Mouse (Mus musculus) cerebellum, adult 11 months (tissue): ENCODE measurements at regions not wholly inside any gene's neighbourhood (a gene's known extent, or its start where the extent isn't known, plus 50 kb on each side); places are given as distances from the start of the nearest gene placed in this dataset.
"Not testable (repeated sequence)": the region's sequence is repeated elsewhere in the genome, so short reads cannot be mapped to it uniquely, and the experiment has no call there.

Experiments
- DNase-seq: peaks from one replicate; pipeline ENCODE4 v3.0.0; 2022

DNA sequence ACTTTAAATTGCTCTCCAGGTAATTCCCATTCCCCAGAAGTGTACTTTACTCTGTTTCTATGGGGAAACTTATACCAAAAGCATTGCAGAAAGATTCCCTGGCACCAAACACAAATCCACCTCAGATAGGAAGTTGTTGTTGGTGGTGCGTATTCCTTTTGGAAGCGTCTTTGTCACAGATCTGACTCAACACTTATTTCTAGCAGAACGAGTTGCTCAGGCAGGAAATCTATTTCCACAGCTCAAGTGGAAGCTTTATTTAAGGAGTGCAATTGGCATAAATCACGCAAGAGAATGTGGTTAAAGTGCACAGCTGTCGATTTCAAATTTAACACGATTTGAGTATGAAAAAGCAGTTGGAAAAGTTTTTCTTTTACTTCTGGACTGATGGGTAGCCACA is 436.9 kb upstream of the Ghitm start:
- no peak for DNase-seq

DNA sequence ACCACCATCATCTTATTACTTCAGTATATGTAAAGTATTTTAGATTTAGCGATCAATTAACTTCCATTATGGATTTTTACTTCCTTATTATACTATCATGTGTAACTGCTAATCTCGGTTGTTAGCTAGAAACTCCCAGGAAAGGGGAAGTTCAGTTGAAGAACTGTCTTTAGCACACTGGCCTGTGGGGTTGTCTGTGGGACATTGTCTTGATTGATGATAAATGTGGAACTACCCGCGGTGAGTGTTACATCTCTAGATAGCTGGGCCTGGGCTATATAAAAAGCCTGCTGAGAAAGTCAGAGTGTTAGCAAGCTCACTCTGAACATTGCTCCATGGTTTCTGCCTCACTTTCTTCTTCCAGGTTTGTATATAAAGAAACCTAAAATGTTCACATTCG is 423.2 kb upstream of the Ghitm start:
- DNase-seq = no peak

DNA sequence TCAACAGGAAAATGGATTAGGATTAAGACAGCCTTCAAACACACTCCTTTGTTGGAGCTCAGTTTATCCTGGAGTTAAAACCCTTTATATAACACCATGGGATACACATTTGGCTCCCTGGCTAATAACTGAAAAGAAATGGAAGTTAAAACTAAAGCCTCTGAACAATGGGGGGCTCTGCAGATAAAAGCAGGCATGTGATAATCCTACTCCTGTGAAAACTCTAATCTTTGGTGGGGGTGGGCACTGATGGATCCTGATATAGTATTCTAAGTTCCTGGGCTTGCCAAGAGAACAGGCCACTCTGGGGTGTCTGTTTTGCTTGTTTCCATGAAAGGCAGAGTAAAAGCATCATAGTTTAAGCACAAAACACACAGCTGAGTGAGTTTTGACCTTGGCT is 388.5 kb upstream of the Ghitm start:
- no peak for DNase-seq

DNA sequence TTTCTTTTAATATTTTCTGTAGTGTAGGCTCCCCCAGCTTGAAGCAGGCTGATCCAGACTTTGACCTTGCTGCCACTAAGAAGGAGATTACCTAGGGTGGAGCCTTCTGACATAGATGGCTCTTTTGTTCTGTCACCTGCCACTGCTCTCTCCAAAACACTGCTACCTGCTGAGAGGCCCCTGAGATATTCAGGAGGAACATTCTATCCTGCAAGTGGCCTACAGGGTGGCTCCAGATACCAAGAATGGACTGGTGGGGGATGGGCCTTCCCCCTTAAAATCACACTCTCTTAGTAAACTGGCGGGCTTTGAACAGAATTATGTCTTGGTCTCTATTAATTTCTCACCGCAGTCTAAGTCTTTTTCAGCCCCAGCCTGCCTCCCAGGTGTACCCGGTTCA is 385.6 kb upstream of the Ghitm start:
- DNase-seq = not testable (repeated sequence)

DNA sequence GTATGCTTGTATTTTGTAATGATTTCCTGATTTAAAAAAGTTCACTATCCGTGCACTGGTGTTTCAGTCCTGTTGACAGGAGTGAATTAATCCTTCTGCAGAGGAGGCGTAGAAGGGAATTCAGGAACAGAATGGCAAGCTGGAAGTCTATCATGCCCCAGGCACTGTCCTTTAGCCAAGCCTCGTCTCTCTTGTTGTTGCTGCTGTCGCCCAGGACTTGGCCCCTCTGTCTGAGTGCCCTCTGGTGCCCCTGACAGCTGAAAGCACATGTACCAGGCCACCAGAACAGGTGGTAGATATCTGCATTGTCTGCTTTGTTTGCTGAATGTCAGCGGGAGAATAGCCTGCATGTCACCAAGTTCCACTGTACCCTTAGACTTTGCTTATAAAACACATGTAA is 370.2 kb upstream of the Ghitm start:
- no peak for DNase-seq

DNA sequence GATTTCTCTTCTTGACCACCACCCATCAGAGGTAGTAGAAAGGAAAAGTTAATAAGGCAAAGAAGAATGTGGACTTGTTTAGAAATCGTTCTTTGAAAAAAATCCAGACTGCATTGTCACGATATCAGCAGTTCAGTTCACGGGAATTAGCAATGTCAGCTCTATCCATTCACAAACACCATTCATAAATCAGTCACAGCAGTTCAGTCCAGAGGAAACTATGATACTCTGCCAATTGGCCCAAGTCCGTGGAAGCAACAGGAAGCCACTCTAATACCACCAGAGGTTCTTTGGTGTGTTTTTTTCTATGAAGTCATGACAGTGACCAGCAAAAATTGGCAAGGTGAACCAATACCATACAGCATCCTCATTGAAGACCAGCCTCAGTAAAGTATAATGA is 355.6 kb upstream of the Ghitm start:
- no peak for DNase-seq

DNA sequence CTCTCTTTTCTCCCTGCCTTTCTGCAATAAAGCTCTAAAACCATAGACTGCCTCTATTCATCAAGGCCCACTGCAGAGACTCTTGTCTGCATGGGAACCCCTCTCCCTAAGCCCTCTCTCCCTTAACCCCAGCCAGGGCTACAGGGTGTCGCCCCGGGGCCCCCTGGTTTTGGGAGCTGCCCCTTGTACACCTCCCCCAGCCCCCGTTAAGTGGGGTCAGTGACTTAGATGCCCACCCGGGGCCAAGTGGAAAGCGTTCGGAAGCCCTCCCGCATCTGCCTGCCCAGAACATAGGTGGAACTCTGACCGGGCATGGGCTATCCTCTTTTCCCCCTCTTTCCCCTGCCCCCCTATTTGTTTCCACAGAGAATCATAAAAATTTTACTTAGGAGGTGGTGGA is 350.2 kb upstream of the Ghitm start:
- no peak for DNase-seq

DNA sequence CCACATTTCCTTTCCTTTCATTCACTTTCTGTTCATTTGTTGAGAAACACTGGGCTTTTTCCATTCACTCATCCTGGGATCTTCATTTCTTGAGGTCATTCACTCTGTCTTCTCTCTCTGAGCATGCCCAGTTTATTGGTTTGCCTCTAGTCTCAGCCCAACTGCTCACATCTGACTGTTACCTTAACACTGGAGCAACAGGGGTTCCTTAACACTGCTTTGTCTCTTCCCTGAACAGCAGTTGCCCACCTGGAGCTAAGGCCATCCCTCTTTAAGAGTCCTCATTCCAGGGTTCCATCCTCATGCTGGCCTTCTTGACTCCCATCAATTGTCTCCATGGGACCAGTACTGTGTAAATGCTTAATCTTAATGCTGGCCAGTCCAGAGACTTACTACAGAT is 342.5 kb upstream of the Ghitm start:
- DNase-seq = no peak

DNA sequence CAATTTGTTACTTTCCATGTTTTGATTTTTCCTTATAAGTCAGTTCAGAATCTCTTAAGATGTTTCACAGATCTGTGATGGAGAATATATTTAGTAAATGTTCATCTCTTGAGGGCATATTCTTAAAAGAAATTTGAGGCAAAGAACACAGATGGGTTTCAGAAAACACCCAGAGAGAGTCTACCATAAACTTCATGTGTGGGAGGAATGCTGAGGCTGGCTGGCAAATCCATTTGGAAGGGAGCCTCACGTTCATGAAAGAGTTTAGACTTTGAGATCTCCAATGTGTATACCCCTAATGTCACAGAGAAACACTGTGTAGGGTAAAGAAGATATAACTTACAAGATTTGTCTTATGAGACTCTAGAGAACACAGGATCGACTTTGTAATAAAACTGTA is 333.6 kb upstream of the Ghitm start:
- no peak for DNase-seq

DNA sequence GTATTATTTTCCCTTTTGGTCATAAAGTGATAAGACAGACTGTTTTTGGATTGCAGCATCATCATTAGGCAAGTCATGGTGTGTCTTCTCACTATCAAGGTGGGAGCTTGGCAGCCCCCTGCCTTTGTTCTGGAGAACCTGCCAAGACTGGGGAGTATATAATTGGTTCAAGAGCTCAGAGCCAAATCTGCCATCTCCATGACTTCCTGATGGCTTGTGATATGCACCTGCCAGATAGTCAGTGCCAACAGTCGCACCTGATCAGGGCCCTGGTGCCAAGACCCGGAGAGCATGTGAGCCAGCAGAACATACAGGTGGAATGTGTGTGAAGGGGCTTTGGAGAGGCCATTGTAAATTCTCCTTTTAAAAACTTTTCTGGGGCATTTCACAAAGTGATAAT is 305.8 kb upstream of the Ghitm start:
- DNase-seq = peak; percentile 16

DNA sequence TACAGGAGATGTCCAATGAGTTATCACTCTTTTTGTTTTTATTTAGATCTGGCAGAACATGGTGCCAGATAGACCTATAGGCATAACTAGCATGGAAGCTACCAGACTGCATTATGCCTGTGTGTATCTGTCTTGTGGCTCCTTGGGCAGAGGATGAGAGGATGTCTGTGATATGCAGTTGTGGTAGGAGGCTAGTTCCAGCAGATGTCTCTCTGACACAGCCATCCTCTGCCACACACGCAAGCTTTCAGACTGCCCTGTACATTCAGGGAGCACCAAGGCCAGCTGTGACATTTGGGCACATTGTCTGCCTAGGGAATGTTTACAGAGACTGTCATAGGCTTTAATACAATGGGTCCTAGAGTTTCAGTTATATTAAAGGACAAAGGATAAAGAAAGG is 295.6 kb upstream of the Ghitm start:
- DNase-seq = no peak

DNA sequence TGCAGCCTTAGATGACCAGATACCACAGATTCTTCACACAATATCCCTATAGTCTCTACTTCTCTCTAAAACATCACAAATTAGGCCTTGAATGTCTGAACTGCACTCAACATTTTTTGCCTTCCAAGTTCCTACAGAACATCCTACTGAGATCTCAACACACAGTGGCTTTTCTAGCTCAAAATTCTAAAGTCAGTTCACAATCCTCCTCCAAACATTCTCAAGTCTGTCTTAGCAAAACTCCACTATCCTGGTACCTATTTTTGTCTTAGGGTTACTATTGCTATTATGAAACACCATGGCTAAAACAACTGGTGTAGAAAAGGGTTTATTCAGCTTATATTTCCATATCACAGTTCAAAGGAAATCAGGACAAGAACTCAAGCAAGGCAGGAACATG is 290.4 kb upstream of the Ghitm start:
- DNase-seq = no peak

DNA sequence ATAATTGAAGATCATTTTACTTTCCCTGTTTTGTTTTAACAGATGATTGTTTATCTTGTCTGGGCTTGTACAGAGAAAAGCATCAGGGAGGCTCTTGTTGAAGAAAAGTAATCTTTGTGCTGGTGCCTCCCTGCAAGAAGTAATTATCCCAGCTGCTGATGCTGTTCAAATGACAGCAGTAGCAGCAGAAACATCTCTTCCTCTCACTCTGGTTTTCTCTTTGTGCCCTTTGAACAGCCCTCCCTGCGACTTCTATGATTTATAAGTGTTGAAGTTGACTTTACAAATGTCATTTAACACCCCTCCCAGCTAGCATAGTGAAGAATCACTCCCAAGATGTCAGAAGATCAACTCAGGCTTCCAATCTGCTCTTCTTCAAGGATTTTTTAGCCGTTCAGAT is 286.5 kb upstream of the Ghitm start:
- no peak for DNase-seq

DNA sequence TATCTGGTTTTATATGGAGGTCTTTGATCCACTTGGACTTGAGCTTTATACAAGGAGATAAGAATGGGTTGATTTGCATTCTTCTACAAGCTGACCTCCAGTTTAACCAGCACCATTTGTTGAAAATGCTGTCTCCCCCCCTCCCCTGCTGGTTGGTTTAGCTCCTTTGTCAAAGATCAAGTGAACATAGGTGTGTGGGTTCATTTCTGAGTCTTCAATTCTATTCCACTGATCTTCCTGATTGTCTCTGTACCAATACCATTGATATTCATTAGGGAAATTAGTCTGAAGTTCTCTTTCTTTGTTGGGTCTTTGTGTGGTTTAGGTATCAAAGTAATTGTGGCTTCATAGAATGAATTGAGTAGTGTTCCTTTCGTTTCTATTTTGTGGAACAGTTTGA is 277.5 kb upstream of the Ghitm start:
- not testable (repeated sequence) for DNase-seq

DNA sequence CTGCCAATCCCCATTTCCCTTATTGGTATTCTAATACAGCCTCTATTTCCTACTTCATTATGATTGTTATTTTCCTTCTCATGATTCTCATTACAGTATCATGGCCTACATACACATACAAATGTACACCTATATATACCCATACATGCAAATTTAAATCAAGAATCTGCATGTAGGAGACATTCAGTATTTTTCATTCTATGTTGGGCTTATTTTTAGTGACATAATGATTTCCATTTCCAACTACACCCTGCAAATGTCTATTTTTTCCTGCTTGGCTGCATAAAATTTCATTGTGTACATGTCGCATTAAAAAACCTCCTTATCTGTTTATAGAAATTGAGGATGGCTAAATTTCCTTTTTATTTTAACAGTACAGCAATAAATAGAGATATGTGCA is 236.9 kb upstream of the Ghitm start:
- DNase-seq = no peak

DNA sequence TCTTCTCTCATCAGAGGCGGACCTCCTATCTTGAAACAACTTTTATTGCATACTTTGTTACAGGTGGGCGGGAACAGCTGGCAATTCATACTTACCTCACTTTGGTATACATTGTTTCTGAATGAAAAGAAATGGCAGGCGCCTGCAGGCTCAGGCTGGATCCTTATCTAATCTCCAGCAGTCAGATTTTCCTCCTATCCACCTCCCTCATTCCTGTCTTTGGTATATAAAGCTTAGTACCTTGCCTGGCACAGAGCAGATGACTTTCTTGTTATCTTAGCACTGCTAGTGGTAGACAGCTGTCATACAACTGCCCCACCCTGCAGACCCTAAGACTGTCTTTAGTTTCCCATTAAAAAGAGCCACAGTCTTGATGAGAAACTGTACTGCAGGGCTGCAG is 226.8 kb upstream of the Ghitm start:
- no peak for DNase-seq

DNA sequence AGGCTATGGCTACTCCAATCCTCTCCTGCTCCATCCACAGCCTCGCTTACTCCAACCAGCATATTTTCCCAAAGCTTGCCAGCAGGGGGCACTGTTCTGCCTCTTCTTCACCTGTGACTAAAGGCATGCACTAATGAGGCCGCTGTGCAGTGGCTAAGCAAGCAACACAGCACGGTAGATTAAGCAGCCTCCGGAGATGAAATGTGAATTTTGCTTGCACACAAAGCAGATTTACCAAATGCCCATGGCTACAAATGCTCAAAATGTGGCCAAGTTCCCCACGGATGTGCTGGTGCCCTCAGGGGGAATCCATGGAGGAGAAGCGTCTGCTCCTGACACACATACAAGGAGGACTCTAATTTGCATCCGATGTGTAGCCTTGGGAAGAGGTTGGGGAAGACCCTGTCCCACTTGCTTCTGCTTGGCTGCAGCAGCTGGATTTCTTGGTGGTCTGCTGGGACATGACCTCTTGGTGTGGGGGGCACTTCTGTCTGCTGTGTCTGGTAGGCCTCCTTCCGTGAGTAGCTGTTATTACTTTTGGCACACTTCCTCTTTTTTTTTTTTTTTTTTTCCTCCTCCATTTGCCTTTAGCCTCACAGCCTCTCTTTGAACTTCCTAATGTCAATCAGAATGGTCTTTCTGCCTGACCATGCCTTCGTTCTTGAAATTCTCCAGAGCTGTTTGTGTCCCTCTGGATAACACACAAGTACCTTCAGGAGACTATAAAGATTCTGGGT is 221.1 kb upstream of the Ghitm start:
- peak; percentile 47 for DNase-seq

DNA sequence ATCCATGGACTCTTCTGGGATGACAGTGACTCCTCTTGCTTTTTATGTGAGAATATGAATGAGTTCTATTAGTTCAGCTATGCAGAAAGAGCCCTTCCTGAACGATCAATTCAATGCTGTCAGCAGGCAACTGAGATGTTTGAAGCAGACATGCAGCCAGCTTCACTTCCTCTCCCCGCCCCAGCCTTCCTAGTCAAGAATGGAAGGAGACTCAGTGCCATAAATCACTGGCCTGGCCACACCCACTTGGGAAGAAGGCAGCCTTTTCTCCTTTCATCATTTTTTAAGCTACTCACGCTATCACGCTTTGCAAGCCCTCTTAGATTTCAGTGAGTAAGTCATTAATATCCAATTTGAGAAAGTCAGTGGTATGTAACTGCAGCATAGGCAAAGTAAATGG is 188.3 kb upstream of the Ghitm start:
- no peak for DNase-seq

DNA sequence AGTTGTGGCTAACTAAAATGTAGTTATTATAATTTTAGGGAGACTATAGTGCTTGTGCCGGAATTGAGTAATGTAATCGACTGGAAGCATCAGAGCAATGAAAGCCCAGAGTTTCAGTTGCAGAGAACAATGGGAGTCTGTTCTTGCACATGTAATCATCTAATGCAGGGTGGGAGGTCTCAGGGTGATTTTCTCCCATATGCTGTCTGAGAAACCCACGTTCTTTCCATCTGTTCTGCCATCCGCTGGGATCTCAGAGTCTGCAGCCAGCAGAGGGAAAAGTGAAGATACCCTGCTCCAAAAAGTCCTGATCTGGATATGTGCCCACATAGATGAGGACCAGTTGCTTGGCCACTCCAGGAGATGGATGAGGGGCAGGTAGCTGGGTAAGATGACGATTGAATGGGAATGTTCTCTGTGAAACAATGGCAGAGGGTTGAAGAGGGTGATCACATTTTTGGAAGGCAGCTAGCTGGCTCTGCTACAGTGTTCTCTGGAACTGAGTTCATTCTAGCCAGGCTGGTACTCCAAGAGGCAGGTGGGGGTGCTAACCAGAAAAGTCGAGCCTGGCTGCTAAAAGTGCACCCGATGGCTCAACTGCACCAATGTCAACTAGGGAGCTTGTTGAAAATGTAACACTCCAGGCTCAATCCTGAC is 180.3 kb upstream of the Ghitm start:
- DNase-seq = no peak

DNA sequence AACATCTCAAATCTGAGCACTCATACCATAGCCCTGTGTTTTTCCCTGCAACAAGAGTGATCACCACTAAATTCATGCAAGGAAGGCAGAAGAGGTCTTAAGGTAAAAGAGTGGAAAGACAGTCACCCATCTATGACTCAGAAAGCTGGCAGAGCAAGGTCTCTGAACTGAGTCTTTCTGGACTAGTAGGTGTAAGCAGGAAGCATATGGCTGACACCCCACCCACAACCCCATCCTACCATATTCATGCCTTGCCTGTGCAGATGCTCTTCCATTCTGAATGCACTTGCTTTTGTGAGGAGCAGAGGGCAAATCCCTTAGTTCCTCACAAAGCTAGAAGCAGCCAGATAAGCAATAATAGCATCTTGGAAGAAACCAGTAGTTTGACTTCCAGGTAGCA is 178.8 kb upstream of the Ghitm start:
- DNase-seq = no peak

DNA sequence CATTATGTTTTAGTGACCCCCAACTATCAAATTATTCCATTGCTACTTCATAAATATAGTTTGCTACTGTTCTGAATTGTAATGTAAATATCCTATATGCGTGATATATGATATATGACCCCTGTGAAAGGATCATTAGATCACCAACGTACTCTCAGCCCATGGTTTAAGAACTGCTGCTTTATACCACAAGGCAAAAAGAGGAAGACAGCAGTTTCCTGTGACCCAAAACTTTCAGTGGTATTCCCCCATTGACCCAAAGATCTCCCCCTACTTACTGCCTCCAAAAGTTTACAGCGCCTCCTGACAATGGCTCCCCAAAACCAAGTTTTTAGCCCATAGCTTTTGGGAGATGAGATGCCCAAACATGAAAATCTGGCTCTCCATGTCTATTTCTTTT is 177.8 kb upstream of the Ghitm start:
- DNase-seq = no peak

DNA sequence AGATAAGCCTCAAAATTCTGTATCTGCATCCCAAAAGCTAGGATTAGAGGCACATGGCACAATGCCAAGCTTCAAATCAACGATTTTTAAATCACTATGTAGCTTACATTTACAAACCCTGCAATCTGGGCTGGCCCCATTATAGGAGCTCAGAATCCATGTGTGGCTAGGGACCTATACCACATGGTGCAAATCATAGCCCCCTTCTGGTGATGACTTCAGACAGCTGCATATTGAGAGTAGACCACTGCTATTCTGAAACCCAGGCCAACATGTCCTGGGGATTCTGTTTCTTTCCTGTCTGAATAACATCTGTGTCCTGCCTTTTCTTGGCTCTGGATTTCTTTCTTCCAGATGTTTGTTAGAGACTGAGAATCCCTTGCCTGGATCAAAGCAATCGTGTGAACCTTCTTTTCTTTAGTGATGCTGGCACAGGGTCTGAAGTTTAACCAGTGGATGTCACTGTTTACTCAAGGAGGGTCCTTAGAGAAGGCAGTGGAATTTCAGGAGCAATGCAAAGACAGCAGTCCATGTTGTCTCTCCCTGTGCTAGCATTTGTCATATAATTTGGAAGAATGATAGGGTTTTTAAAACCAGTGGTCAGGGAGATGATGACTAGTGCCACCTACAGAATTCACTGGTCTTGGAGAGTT is 171.7 kb upstream of the Ghitm start:
- DNase-seq = no peak

DNA sequence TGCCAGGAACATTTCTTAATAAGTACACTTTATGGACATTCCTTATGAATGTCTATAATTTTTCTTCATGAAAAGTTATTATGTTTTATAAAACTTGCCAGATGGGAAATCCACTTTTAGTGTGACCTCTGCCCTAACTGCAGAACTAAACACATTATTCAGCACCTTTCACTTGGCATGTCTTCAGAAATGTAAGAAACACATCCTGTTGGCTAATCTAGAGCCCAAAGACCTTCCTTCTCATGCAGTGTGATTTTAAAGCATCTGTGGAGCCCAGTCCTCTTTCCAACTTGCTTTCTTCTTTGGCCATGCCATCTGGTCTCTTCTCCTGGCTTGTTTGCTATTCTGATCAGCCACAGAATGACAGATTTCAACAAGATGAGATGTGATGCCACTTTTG is 163.6 kb upstream of the Ghitm start:
- no peak for DNase-seq

DNA sequence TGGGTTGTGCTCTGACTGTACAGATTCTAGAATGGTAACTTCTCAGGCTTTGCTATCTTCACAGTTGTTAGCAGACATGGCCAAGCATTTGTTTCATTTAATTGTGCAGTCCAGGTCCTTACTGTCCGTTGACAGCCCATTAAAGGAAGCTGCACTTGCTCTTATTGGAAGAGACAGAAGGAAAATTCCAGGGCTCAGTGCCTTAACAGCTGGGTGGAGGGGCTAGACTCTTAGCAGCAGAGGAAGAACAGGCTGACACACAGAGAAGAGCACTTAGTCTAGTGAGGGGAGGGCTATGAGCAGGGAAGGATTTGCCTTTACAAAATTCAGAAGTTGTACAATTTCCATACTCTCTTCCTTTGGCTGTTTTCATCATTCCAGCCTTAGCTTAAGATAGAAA is 161.5 kb upstream of the Ghitm start:
- no peak for DNase-seq
